Mouse (Mus musculus): Measurements from ENCODE around the gene Lrrc4c. TPM values are rescaled to one million over a fixed set of nuclear protein-coding genes. Genes with fewer than 3 reads are reported as not detected.

Gene Lrrc4c
- total RNA-seq (2014; rRNA removed) (59.7 and 66.4 TPM in 2 replicates), polyA plus RNA-seq (2015; fragmentation: Nextera tagmentation; extraction: Ambion mirVana) (48.0 and 51.8 TPM in 2 replicates)

GRCm38 (mm10) chr2:96317387-96318299 is at the start of gene Lrrc4c:
Gene Lrrc4c (plus strand): TSS chr2:96318169.
- Histone ChIP-seq H3K36me3 (ENCODE audit: insufficient read depth, low read length) (no peaks in the 10 kb centered on the region), H3K27ac (ENCODE audit: low read depth, low read length) (peak within 1 kb of the TSS; percentile 81), H3K4me1 (ENCODE audit: insufficient read depth, low read length) (no peaks in the 10 kb centered on the region), H3K9me3 (ENCODE audit: low read length) (no peaks in the 10 kb centered on the region), H3K4me2 (ENCODE audit: low read depth, low read length, poor library complexity, severe bottlenecking) (peak within 1 kb of the TSS; percentile 68), H3K4me3 (ENCODE audit: low read depth, low read length) (peak within 1 kb of the TSS; percentile 54), H3K9ac (replicated peaks; ENCODE audit: low read length, poor library complexity, severe bottlenecking) (peak within 1 kb of the TSS; percentile 71), H3K27me3 (ENCODE audit: insufficient read depth, low read length) (no peaks in the 10 kb centered on the region)
- peak; percentile 79 for ATAC-seq (ENCODE audit: low FRiP score)
- 4% methylated on average over 18 of the region's 18 CpGs for WGBS
- peak; percentile 51; the same call in 1 of the 2 replicates for TF ChIP-seq CTCF (IDR thresholded peaks at IDR 0.05)
- peak; percentile 68 for DNase-seq (ENCODE audit: low spot score)

DNA sequence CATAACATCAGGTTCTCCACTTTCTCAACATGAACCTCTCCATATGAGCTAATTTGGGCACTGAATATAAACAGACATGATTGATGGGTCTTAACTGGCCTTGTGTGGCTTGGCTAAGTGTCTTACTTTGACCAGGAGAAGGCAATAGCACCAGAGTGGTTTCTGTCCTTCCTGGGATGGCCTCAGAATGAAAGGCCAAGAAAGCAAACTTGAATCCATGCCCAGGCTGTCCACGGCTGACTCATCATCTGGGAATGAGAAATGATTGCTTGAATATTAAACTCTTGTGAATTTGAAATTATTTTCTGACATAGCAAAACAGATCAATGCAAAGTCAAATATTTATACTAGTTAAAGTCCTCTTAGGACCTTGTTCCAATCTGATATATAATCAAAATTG is 42.9 kb upstream of the Lrrc4c start:
- 90% methylated on average over 1 of the region's 1 CpGs for WGBS
- ATAC-seq (ENCODE audit: low FRiP score) (no peak), DNase-seq (ENCODE audit: low spot score) (no peak)
- Histone ChIP-seq H3K27ac (ENCODE audit: low read depth, low read length) (no peak overlapping the region), H3K4me2 (ENCODE audit: low read depth, low read length, poor library complexity, severe bottlenecking) (no peak overlapping the region), H3K27me3 (ENCODE audit: insufficient read depth, low read length) (no peaks in the 10 kb centered on the region), H3K9me3 (ENCODE audit: low read length) (no peaks in the 10 kb centered on the region), H3K4me1 (ENCODE audit: insufficient read depth, low read length) (no peaks in the 10 kb centered on the region), H3K4me3 (ENCODE audit: low read depth, low read length) (no peak overlapping the region), H3K9ac (replicated peaks; ENCODE audit: low read length, poor library complexity, severe bottlenecking) (no peak overlapping the region), H3K36me3 (ENCODE audit: insufficient read depth, low read length) (no peaks in the 10 kb centered on the region)
- no peak for TF ChIP-seq CTCF (IDR thresholded peaks at IDR 0.05)

- ATAC-seq (ENCODE audit: low FRiP score) (no peak), DNase-seq (ENCODE audit: low spot score) (peak; percentile 59)
- H3K4me3 ChIP-seq (ENCODE audit: low read depth, low read length) = no peak overlapping the region
- H3K4me1 ChIP-seq (ENCODE audit: insufficient read depth, low read length) = no peaks in the 10 kb centered on the region
- TF ChIP-seq CTCF (IDR thresholded peaks at IDR 0.05) = peak; percentile 61
- no peak overlapping the region for H3K4me2 ChIP-seq (ENCODE audit: low read depth, low read length, poor library complexity, severe bottlenecking)
- H3K36me3 ChIP-seq (ENCODE audit: insufficient read depth, low read length) = no peaks in the 10 kb centered on the region
- no peaks in the 10 kb centered on the region for H3K9me3 ChIP-seq (ENCODE audit: low read length)
- no peak overlapping the region for H3K9ac ChIP-seq (replicated peaks; ENCODE audit: low read length, poor library complexity, severe bottlenecking)
- WGBS = 71% methylated on average over 5 of the region's 5 CpGs
- H3K27me3 ChIP-seq (ENCODE audit: insufficient read depth, low read length) = no peaks in the 10 kb centered on the region
- H3K27ac ChIP-seq (ENCODE audit: low read depth, low read length) = no peak overlapping the region
These were observed 35.0 kb upstream of the Lrrc4c start for GRCm38 (mm10) chr2:96282926-96283325.

DNA sequence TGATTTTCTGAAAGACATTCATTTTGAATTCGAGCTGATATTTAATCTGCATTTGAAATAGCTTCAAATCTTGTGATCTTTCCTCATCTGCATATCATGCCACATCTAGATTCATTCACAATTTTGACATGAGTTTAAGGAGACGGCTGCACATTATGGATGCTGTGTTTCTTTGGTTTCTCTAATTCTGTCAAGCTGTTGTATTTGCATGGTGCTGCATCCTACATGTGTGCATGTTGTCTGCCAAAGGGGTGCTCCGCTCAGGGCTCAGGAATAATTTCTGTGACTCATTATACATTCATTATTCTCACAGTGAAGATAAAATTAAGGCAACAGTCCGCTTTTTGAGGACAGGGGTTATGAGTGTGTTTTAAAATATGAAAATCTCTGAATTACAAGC is 30.5 kb upstream of the Lrrc4c start:
- Histone ChIP-seq H3K9me3 (ENCODE audit: low read length) (no peaks in the 10 kb centered on the region), H3K36me3 (ENCODE audit: insufficient read depth, low read length) (no peaks in the 10 kb centered on the region), H3K4me3 (ENCODE audit: low read depth, low read length) (no peak overlapping the region), H3K4me1 (ENCODE audit: insufficient read depth, low read length) (no peaks in the 10 kb centered on the region), H3K4me2 (ENCODE audit: low read depth, low read length, poor library complexity, severe bottlenecking) (no peak overlapping the region), H3K27ac (ENCODE audit: low read depth, low read length) (no peak overlapping the region), H3K27me3 (ENCODE audit: insufficient read depth, low read length) (no peaks in the 10 kb centered on the region), H3K9ac (replicated peaks; ENCODE audit: low read length, poor library complexity, severe bottlenecking) (no peak overlapping the region)
- TF ChIP-seq CTCF (IDR thresholded peaks at IDR 0.05) = no peak
- DNase-seq (ENCODE audit: low spot score) (no peak), ATAC-seq (ENCODE audit: low FRiP score) (no peak)
- WGBS = 36% methylated on average over 4 of the region's 4 CpGs

DNA sequence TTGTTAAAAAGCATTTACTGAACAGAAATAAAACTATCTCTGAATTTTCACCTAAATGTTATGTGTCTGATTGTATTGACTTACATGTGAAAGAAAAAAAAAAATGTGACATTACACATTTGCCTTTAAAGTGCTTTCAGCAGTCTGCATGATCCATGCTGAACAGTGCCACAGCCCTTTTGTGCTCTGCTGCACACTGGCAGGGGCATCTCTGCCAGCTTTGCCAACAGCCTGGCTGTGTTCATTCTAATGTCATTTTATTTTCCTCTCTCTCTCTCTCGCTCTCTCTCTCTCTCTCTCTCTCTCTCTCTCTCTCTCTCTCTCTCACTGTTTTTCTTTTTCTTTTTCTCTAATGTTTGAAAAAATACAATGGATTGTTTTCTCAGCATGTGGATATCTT is 27.4 kb upstream of the Lrrc4c start:
- Histone ChIP-seq H3K4me3 (ENCODE audit: low read depth, low read length) (no peak overlapping the region), H3K4me1 (ENCODE audit: insufficient read depth, low read length) (no peaks in the 10 kb centered on the region), H3K27me3 (ENCODE audit: insufficient read depth, low read length) (no peaks in the 10 kb centered on the region), H3K4me2 (ENCODE audit: low read depth, low read length, poor library complexity, severe bottlenecking) (no peak overlapping the region), H3K36me3 (ENCODE audit: insufficient read depth, low read length) (no peaks in the 10 kb centered on the region), H3K9me3 (ENCODE audit: low read length) (no peaks in the 10 kb centered on the region), H3K27ac (ENCODE audit: low read depth, low read length) (no peak overlapping the region), H3K9ac (replicated peaks; ENCODE audit: low read length, poor library complexity, severe bottlenecking) (no peak overlapping the region)
- WGBS = 63% methylated on average over 1 of the region's 1 CpGs
- DNase-seq (ENCODE audit: low spot score) (peak; percentile 39), ATAC-seq (ENCODE audit: low FRiP score) (no peak)
- TF ChIP-seq CTCF (IDR thresholded peaks at IDR 0.05) = no peak

DNA sequence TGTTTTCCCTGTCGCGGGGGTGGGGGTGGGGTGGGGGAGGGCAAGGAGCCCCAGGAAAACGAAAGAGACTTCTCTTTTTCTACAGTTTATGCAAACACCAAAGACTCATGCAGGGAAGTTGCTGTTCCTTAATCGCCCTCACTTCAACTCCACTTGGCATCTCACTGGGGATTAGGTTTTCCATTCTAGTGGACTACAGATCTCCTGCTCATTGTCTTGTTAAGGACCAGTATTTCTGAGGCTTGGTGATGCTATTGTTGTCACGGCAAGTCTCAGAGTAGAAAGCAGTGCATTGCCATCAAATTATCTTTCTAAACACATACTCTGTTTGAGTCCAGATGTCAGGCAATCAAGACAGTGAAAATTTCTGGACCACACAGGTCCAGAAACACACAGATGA is 2.9 kb upstream of the Lrrc4c start:
- no peak overlapping the region for H3K4me2 ChIP-seq (ENCODE audit: low read depth, low read length, poor library complexity, severe bottlenecking)
- no peak overlapping the region for H3K9ac ChIP-seq (replicated peaks; ENCODE audit: low read length, poor library complexity, severe bottlenecking)
- ATAC-seq (ENCODE audit: low FRiP score) = no peak
- no peak overlapping the region for H3K27ac ChIP-seq (ENCODE audit: low read depth, low read length)
- TF ChIP-seq CTCF (IDR thresholded peaks at IDR 0.05) = no peak
- 8% methylated on average over 5 of the region's 5 CpGs for WGBS
- no peaks in the 10 kb centered on the region for H3K9me3 ChIP-seq (ENCODE audit: low read length)
- H3K4me3 ChIP-seq (ENCODE audit: low read depth, low read length) = no peak overlapping the region
- no peaks in the 10 kb centered on the region for H3K27me3 ChIP-seq (ENCODE audit: insufficient read depth, low read length)
- no peaks in the 10 kb centered on the region for H3K4me1 ChIP-seq (ENCODE audit: insufficient read depth, low read length)
- no peaks in the 10 kb centered on the region for H3K36me3 ChIP-seq (ENCODE audit: insufficient read depth, low read length)
- DNase-seq (ENCODE audit: low spot score) = no peak
